Mouse (Mus musculus) adrenal gland (tissue): Measurements from ENCODE around the gene Smap2.

Experiments
- intact Hi-C: fragments of 180-260 bp; cut with DNase I; formaldehyde crosslinking; loops from one replicate; pipeline ENCODE4 v1.15.1; 2025

Gene Smap2

GRCm38 (mm10) chr4:121021911-121022310 lies 4.9 kb upstream of the Smap2 start:
- intact Hi-C loops, result no loop called here

- intact Hi-C loops, result no loop called here
Measured at GRCm38 (mm10) chr4:121020040-121020790, 3.2 kb upstream of the Smap2 start.

DNA sequence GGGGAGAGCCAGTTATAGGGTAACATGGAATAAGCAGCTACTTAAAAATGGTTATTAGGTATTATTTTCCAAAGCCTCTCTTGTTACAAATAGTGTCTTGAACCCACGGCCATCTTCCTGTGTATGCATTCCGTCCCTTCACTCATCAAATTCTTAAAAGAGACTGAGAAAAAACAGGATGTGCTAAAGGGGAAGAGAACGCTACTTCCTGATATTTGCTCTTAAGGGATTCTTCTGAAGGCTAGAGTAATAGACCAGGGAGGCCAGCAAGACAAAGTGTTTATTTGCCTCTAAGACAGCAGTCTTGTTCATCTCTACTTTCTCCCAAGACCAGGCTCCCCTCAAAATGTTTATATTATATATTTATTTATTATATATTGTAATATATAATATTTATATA lies 1.2 kb upstream of the Smap2 start:
- intact Hi-C loops, result no loop called here

DNA sequence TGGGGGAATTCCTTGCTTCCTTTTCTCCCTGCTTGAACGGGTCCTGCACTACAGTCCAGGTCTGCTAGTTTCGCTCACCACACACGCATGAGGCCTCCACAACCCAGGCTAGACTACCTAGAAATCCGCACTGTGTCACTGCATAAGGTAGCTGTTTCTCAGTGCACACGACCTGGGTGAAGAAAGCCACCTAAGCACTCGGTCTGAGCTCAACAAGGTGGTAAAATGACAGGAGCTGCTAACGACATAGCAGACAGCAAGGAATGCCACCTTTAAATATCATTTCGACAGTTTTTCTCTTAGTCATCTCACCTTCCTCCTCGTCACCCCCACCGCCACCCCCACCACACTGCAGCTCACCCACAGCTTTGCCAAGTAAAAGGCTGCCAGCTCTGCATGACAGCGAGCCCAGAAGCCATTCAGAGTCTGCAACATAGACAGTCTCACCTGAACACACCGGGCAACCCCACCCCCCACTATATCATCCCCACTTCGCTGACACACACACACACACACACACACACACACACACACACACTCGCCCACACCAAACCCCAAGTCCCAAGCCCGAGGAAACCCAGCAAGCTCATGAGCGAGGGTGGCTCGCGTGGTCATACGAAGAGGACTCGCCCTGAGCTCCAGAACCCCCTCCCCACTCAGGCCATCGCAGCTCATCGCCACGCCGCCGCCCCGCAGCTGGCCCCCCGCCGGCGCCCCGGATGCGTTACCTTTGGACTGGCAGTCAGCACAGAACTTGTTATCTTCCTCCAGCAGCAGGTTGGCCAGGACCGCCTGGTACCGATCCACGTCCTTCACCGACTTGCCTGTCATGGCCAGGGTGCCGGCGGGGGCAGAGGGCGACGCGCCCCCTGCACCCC lies 787 bp downstream of the Smap2 start:
- intact Hi-C loops, result no loop called here

GRCm38 (mm10) chr4:121015268-121015659 lies 1.8 kb downstream of the Smap2 start:
- intact Hi-C loops, result no loop called here

DNA sequence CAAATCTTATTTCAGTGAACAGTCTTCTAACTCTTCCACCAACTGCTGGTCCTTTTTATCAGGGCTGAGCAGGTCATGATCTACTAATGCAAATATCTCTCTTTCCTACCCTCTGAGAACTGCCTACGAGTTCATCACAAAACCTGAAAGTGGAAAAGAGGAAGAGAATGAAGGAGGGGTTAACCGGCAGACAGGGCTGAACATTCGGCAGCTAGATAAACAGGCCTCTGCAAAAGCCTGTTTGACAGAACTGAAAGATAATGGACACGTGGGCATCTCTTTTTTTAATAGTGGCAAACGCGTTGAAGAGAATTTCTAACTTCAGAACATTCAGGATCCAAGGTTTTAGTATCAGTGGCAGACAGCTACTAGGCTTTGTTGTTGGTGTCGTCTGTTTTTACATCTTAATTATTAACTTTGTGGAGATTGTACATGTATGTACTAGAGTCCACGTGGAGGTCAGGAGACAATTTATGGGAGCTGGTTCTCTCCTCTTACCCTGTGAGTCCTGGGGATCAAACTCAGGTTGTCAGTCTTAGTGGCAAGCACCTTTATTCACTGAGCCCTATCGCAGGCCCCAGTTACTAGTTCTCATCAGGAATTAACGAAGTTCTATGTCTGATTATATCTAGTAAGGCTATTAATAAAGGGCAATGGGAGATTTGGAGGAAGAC lies 2.3 kb downstream of the Smap2 start:
- intact Hi-C loops, result no loop called here

- intact Hi-C loops, result no loop called here
Measured at GRCm38 (mm10) chr4:121010770-121011549, 6.1 kb downstream of the Smap2 start.

DNA sequence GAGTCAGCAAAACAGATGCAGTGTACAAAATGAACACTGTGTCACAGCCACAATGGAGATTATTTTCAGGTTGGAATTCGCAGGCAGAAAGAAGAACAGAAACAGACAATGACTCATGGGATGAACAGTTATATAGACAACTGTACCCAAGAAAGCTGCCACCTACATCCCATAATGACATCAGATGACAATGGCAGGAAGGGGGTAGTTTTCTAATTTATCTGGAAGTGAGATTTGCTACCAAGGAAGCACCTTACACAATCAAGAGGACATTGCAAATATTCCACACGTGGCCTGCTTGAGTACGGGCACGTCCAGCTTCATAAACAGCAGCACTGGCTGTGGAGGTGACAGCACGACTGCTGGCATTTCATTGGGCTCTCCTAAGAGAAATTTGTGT lies 7.9 kb downstream of the Smap2 start:
- intact Hi-C loops, result no loop called here

GRCm38 (mm10) chr4:121008071-121008745 lies 8.8 kb downstream of the Smap2 start:
- intact Hi-C loops, result no loop called here

GRCm38 (mm10) chr4:121007006-121007405 lies 10.0 kb downstream of the Smap2 start:
- intact Hi-C loops, result no loop called here

- intact Hi-C loops, result no loop called here
Measured at GRCm38 (mm10) chr4:121004679-121005078, 12.4 kb downstream of the Smap2 start.

GRCm38 (mm10) chr4:121003611-121004091 lies 13.4 kb downstream of the Smap2 start:
- intact Hi-C loops, result no loop called here

DNA sequence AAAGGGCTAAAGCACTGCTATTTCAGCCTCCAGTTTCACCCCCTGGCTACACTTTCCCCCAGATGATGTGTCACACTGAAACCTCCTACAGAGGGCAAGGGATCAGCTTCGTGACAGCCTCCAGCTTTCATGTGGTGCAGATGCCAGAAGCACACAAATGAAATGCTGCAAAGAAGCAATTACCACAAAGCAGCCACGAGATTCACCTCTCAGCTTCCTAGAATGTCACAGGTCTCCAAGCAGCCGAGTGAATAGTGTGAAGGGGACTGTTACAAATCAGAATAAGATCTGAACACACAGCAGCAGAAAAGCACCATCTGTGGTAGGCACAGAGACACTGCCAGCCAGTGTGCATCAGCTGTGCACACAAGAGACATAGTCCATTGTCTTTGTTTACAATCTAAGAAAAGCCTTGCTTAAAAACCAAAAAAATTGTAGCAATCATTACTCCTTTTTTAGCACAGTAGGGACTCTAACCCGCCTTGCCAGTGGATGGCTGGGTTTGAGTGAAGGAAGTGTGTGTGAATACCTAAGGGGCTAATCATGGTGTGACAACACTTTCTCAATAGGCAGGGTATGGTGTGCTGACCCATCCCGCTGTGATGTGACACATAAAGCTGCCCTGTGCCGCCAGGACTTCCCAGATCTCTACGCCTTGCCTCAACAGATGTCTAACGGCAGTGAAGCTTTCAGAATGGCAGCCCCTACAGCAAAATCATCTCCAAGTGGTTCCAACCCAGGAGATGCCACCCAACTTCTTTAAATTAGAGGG lies 14.5 kb downstream of the Smap2 start:
- intact Hi-C loops, result no loop called here

GRCm38 (mm10) chr4:121001659-121002058 lies 15.4 kb downstream of the Smap2 start:
- intact Hi-C loops, result no loop called here

- intact Hi-C loops, result no loop called here
Measured at GRCm38 (mm10) chr4:121001042-121001441, 16.0 kb downstream of the Smap2 start.

GRCm38 (mm10) chr4:120995911-120996310 lies 21.1 kb downstream of the Smap2 start:
- intact Hi-C loops, result no loop called here

GRCm38 (mm10) chr4:120993025-120993424 lies 24.0 kb downstream of the Smap2 start:
- intact Hi-C loops, result no loop called here

DNA sequence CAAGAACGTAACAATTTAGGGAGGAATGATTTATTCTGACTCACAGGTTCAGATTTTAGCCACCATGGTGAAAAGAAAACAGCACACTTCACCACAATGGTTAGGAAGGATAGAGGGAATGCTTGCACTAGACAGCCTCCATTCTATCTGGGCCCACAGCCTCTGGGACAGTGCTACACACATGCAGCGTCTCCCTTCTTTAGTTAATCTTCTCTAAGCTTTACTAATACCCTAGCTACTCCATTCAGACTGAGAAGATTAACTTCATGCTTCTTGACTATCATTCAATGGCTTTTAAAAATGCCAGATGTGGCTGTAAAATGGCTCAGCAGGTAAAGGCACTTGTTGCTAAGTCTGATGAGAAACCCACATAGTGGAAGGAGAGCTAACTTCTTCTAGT lies 24.8 kb downstream of the Smap2 start:
- intact Hi-C loops, result no loop called here

DNA sequence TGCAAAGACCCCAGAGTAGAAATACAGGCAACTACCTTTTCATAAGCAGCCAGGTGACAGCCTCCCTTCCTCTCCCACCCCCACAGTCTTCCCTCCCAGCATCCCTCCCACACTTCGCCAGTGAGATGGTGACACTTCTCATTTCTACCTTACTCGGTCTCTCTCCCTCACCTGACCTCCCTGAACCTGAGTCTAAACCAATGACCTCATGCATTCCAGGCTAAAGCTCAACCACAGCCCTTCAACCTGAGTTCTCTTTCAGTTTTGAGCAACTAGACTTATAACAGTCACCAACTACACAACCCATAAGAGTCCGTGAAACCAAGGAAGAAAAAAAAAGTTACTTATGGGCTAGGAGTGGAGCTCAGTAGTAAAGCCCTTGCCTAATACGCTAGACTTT lies 29.7 kb downstream of the Smap2 start:
- intact Hi-C loops, result loop anchor here (1.0 to 10.0 kb wide), 2 partner anchors 44 to 237 kb away; no protein-coding TSS in a partner anchor
